Mouse (Mus musculus): ENCODE results near the gene Gnai3. TPM values are rescaled to one million over a fixed set of nuclear protein-coding genes. Genes with fewer than 3 reads are reported as not detected.

Gnai3 gene
- polyA plus RNA-seq, 1 experiment from 2014 or later, result 112 TPM

GRCm38 (mm10) chr3:108131821-108132220, 14.1 kb downstream of the Gnai3 start:
- 0 out of 2 replicates have a peak, but pooled peaks cover 2% of the 10 kb centered on the region for H3K4me1 ChIP-seq (replicated peaks; ENCODE audit: control insufficient read depth, insufficient read depth)
- H3K27me3 ChIP-seq (ENCODE audit: control insufficient read depth, insufficient read depth, low read length), result no peaks in the 10 kb centered on the region
- H3K36me3 ChIP-seq (ENCODE audit: control insufficient read depth, insufficient read depth, low read length), result no peaks in the 10 kb centered on the region
- ATAC-seq (ENCODE audit: low FRiP score, low TSS enrichment), result no peak
- H3K27ac ChIP-seq (replicated peaks), result 0 out of 2 replicates have a peak overlapping the region, but pooled peaks have one; percentile 49
- 76% methylated on average over 1 of the region's 1 CpGs for WGBS
- no peak overlapping the region for H3K4me3 ChIP-seq (ENCODE audit: low read depth, low read length)
- TF ChIP-seq EP300 (optimal IDR thresholded peaks at IDR 0.05) (no peak), CTCF (IDR thresholded peaks at IDR 0.05; ENCODE audit: low read depth) (no peak)
- no peak overlapping the region for H3K9ac ChIP-seq (ENCODE audit: low read length)
- no peak overlapping the region for H3K4me2 ChIP-seq (replicated peaks; ENCODE audit: low read depth)
- no peak for DNase-seq (ENCODE audit: low spot score)
- no peaks in the 10 kb centered on the region for H3K9me3 ChIP-seq (ENCODE audit: control insufficient read depth, low read length)

GRCm38 (mm10) chr3:108131216-108131615, 14.7 kb downstream of the Gnai3 start:
- ATAC-seq (ENCODE audit: low FRiP score, low TSS enrichment) (peak; percentile 56; the same call in 1 of the 2 replicates), DNase-seq (ENCODE audit: low spot score) (no peak)
- no peaks in the 10 kb centered on the region for H3K9me3 ChIP-seq (ENCODE audit: control insufficient read depth, low read length)
- 70% methylated on average over 5 of the region's 5 CpGs for WGBS
- no peaks in the 10 kb centered on the region for H3K27me3 ChIP-seq (ENCODE audit: control insufficient read depth, insufficient read depth, low read length)
- no peak overlapping the region for H3K4me2 ChIP-seq (replicated peaks; ENCODE audit: low read depth)
- H3K27ac ChIP-seq (replicated peaks), result no peak overlapping the region
- H3K4me3 ChIP-seq (ENCODE audit: low read depth, low read length), result no peak overlapping the region
- 0 out of 2 replicates have a peak, but pooled peaks cover 2% of the 10 kb centered on the region for H3K4me1 ChIP-seq (replicated peaks; ENCODE audit: control insufficient read depth, insufficient read depth)
- no peak for TF ChIP-seq CTCF (IDR thresholded peaks at IDR 0.05; ENCODE audit: low read depth)
- no peak for TF ChIP-seq EP300 (optimal IDR thresholded peaks at IDR 0.05)
- no peak overlapping the region for H3K9ac ChIP-seq (ENCODE audit: low read length)
- H3K36me3 ChIP-seq (ENCODE audit: control insufficient read depth, insufficient read depth, low read length), result no peaks in the 10 kb centered on the region

GRCm38 (mm10) chr3:108129804-108130203, 16.1 kb downstream of the Gnai3 start:
- H3K27me3 ChIP-seq (ENCODE audit: control insufficient read depth, insufficient read depth, low read length), result no peaks in the 10 kb centered on the region
- no peak overlapping the region for H3K4me2 ChIP-seq (replicated peaks; ENCODE audit: low read depth)
- no peak for DNase-seq (ENCODE audit: low spot score)
- no peak for ATAC-seq (ENCODE audit: low FRiP score, low TSS enrichment)
- 0 out of 2 replicates have a peak, but pooled peaks cover 2% of the 10 kb centered on the region for H3K4me1 ChIP-seq (replicated peaks; ENCODE audit: control insufficient read depth, insufficient read depth)
- H3K9me3 ChIP-seq (ENCODE audit: control insufficient read depth, low read length), result no peaks in the 10 kb centered on the region
- H3K36me3 ChIP-seq (ENCODE audit: control insufficient read depth, insufficient read depth, low read length), result no peaks in the 10 kb centered on the region
- WGBS, result 81% methylated on average over 4 of the region's 4 CpGs
- no peak overlapping the region for H3K9ac ChIP-seq (ENCODE audit: low read length)
- H3K27ac ChIP-seq (replicated peaks), result no peak overlapping the region
- TF ChIP-seq EP300 (optimal IDR thresholded peaks at IDR 0.05) (no peak), CTCF (IDR thresholded peaks at IDR 0.05; ENCODE audit: low read depth) (no peak)
- H3K4me3 ChIP-seq (ENCODE audit: low read depth, low read length), result no peak overlapping the region

GRCm38 (mm10) chr3:108129367-108129766, 16.6 kb downstream of the Gnai3 start:
- Histone ChIP-seq H3K27me3 (ENCODE audit: control insufficient read depth, insufficient read depth, low read length) (no peaks in the 10 kb centered on the region), H3K4me2 (replicated peaks; ENCODE audit: low read depth) (no peak overlapping the region), H3K4me1 (replicated peaks; ENCODE audit: control insufficient read depth, insufficient read depth) (0 out of 2 replicates have a peak, but pooled peaks cover 2% of the 10 kb centered on the region), H3K9me3 (ENCODE audit: control insufficient read depth, low read length) (no peaks in the 10 kb centered on the region), H3K27ac (replicated peaks) (no peak overlapping the region), H3K36me3 (ENCODE audit: control insufficient read depth, insufficient read depth, low read length) (no peaks in the 10 kb centered on the region), H3K4me3 (ENCODE audit: low read depth, low read length) (no peak overlapping the region), H3K9ac (ENCODE audit: low read length) (no peak overlapping the region)
- TF ChIP-seq CTCF (IDR thresholded peaks at IDR 0.05; ENCODE audit: low read depth) (no peak), EP300 (optimal IDR thresholded peaks at IDR 0.05) (no peak)
- DNase-seq (ENCODE audit: low spot score) (no peak), ATAC-seq (ENCODE audit: low FRiP score, low TSS enrichment) (no peak)
- 70% methylated on average over 4 of the region's 4 CpGs for WGBS

DNA sequence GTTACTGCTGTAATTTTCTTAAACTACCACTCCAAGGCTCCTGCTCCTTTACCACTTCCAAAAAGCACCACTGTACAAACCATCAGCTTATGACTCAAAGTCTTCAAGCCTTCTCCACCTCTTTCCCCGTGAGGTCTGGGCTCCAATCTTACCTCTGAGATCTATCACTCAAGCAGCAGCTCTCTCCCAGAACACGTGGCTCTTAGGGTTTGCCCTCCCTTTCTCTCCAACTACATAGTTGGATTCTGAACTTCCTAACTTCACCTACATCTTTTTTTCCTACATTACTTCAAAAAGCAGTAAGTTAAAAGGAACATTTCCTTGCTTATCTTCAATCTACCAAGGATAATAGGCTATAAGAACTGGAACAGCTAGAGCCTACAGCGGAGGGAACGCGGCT, 17.4 kb downstream of the Gnai3 start:
- Histone ChIP-seq H3K9ac (ENCODE audit: low read length) (no peak overlapping the region), H3K36me3 (ENCODE audit: control insufficient read depth, insufficient read depth, low read length) (no peaks in the 10 kb centered on the region), H3K27me3 (ENCODE audit: control insufficient read depth, insufficient read depth, low read length) (no peaks in the 10 kb centered on the region), H3K4me3 (ENCODE audit: low read depth, low read length) (no peak overlapping the region), H3K4me2 (replicated peaks; ENCODE audit: low read depth) (no peak overlapping the region), H3K4me1 (replicated peaks; ENCODE audit: control insufficient read depth, insufficient read depth) (0 out of 2 replicates have a peak, but pooled peaks cover 2% of the 10 kb centered on the region), H3K9me3 (ENCODE audit: control insufficient read depth, low read length) (no peaks in the 10 kb centered on the region), H3K27ac (replicated peaks) (no peak overlapping the region)
- DNase-seq (ENCODE audit: low spot score), result no peak
- TF ChIP-seq CTCF (IDR thresholded peaks at IDR 0.05; ENCODE audit: low read depth), result no peak
- no peak for TF ChIP-seq EP300 (optimal IDR thresholded peaks at IDR 0.05)
- ATAC-seq (ENCODE audit: low FRiP score, low TSS enrichment), result no peak
- WGBS, result 62% methylated on average over 5 of the region's 5 CpGs

DNA sequence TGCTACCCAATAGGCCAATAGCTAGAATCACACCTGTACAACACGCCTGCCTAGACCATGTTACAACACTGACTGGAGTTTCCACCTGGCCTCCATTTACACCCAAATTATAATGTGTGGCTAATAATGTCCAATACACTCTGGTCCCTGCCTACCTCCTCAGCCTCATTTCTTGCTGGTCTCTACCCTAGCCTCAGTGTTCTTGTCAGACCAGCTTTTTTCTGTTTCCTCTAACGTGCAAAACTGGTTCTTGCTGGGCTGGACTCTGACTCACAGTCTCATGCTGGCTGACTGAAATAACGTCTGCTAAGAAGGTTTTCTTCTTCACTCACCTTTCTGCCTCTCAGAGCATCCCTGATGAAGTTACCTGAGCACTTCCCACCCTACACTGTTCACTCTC, 19.6 kb downstream of the Gnai3 start:
- H3K4me2 ChIP-seq (replicated peaks; ENCODE audit: low read depth), result no peak overlapping the region
- H3K4me1 ChIP-seq (replicated peaks; ENCODE audit: control insufficient read depth, insufficient read depth), result 0 out of 2 replicates have a peak, but pooled peaks cover 1% of the 10 kb centered on the region
- no peak for TF ChIP-seq EP300 (optimal IDR thresholded peaks at IDR 0.05)
- no peak for TF ChIP-seq CTCF (IDR thresholded peaks at IDR 0.05; ENCODE audit: low read depth)
- DNase-seq (ENCODE audit: low spot score) (no peak), ATAC-seq (ENCODE audit: low FRiP score, low TSS enrichment) (peak; percentile 73)
- no peak overlapping the region for H3K4me3 ChIP-seq (ENCODE audit: low read depth, low read length)
- no peak overlapping the region for H3K27ac ChIP-seq (replicated peaks)
- no peak overlapping the region for H3K9ac ChIP-seq (ENCODE audit: low read length)
- H3K36me3 ChIP-seq (ENCODE audit: control insufficient read depth, insufficient read depth, low read length), result peaks cover 3% of the 10 kb centered on the region
- no peaks in the 10 kb centered on the region for H3K27me3 ChIP-seq (ENCODE audit: control insufficient read depth, insufficient read depth, low read length)
- 73% methylated on average over 3 of the region's 3 CpGs for WGBS
- no peaks in the 10 kb centered on the region for H3K9me3 ChIP-seq (ENCODE audit: control insufficient read depth, low read length)
